Mouse (Mus musculus): Measurements from ENCODE around the gene Dexi. TPM values are rescaled to one million over a fixed set of nuclear protein-coding genes. Genes with fewer than 3 reads are reported as not detected.

The Dexi gene
- 40.0 and 41.0 TPM in 2 replicates for polyA plus RNA-seq (2012; rRNA removed)

GRCm38 (mm10) chr16:10542698-10543365, at the start of gene Dexi:
Gene Dexi, minus strand, starts transcription at chr16:10543054.
- peak; percentile 69 for TF ChIP-seq POLR2A (IDR thresholded peaks at IDR 0.05; ENCODE audit: low read depth, low read length)
- no peak for TF ChIP-seq CTCF (conservative IDR thresholded peaks at IDR 0.05; ENCODE audit: insufficient read depth, insufficient read length, low read depth, low read length)
- no peak within 1 kb of the TSS for H3K27ac ChIP-seq (ENCODE audit: insufficient read depth, low read depth, low read length)
- H3K4me1 ChIP-seq (ENCODE audit: control insufficient read depth, insufficient read depth, low read length), result peaks cover 12% of the 10 kb centered on the region; the same call in 1 of the 2 replicates
- DNase-seq, result peak; percentile 99
- H3K4me3 ChIP-seq (ENCODE audit: insufficient read depth, low read depth, low read length), result peak within 1 kb of the TSS; percentile 80
- H3K27me3 ChIP-seq (replicated peaks; ENCODE audit: control insufficient read depth, insufficient read depth, low read length), result no peaks in the 10 kb centered on the region
- no peaks in the 10 kb centered on the region for H3K36me3 ChIP-seq (ENCODE audit: control insufficient read depth, insufficient read depth, low read length)
- WGBS, result under 1% methylated on average over 53 of the region's 61 CpGs

- 90% methylated on average over 3 of the region's 3 CpGs for WGBS
- H3K27me3 ChIP-seq (replicated peaks; ENCODE audit: control insufficient read depth, insufficient read depth, low read length), result no peaks in the 10 kb centered on the region
- H3K4me1 ChIP-seq (ENCODE audit: control insufficient read depth, insufficient read depth, low read length), result no peaks in the 10 kb centered on the region
- peaks cover 2% of the 10 kb centered on the region for H3K36me3 ChIP-seq (ENCODE audit: control insufficient read depth, insufficient read depth, low read length)
- no peak for DNase-seq
- H3K4me3 ChIP-seq (ENCODE audit: insufficient read depth, low read depth, low read length), result no peak overlapping the region
- H3K27ac ChIP-seq (ENCODE audit: insufficient read depth, low read depth, low read length), result no peak overlapping the region
- no peak for TF ChIP-seq CTCF (conservative IDR thresholded peaks at IDR 0.05; ENCODE audit: insufficient read depth, insufficient read length, low read depth, low read length)
- no peak for TF ChIP-seq POLR2A (IDR thresholded peaks at IDR 0.05; ENCODE audit: low read depth, low read length)
Measured at GRCm38 (mm10) chr16:10586546-10586945, 43.7 kb upstream of the Dexi start.

- no peak for TF ChIP-seq CTCF (conservative IDR thresholded peaks at IDR 0.05; ENCODE audit: insufficient read depth, insufficient read length, low read depth, low read length)
- TF ChIP-seq POLR2A (IDR thresholded peaks at IDR 0.05; ENCODE audit: low read depth, low read length), result no peak
- Histone ChIP-seq H3K27ac (ENCODE audit: insufficient read depth, low read depth, low read length) (no peak overlapping the region), H3K4me1 (ENCODE audit: control insufficient read depth, insufficient read depth, low read length) (no peaks in the 10 kb centered on the region), H3K4me3 (ENCODE audit: insufficient read depth, low read depth, low read length) (no peak overlapping the region), H3K27me3 (replicated peaks; ENCODE audit: control insufficient read depth, insufficient read depth, low read length) (no peaks in the 10 kb centered on the region), H3K36me3 (ENCODE audit: control insufficient read depth, insufficient read depth, low read length) (peaks cover 4% of the 10 kb centered on the region)
- DNase-seq, result no peak
- WGBS, result 59% methylated on average over 1 of the region's 1 CpGs
Measured at GRCm38 (mm10) chr16:10585165-10585564, 42.3 kb upstream of the Dexi start.

- TF ChIP-seq POLR2A (IDR thresholded peaks at IDR 0.05; ENCODE audit: low read depth, low read length), result no peak
- Histone ChIP-seq H3K4me1 (ENCODE audit: control insufficient read depth, insufficient read depth, low read length) (no peaks in the 10 kb centered on the region), H3K4me3 (ENCODE audit: insufficient read depth, low read depth, low read length) (no peak overlapping the region), H3K36me3 (ENCODE audit: control insufficient read depth, insufficient read depth, low read length) (peaks cover 7% of the 10 kb centered on the region), H3K27ac (ENCODE audit: insufficient read depth, low read depth, low read length) (no peak overlapping the region), H3K27me3 (replicated peaks; ENCODE audit: control insufficient read depth, insufficient read depth, low read length) (no peaks in the 10 kb centered on the region)
- WGBS, result 80% methylated on average over 2 of the region's 2 CpGs
- no peak for DNase-seq
Measured at GRCm38 (mm10) chr16:10581234-10581898, 38.5 kb upstream of the Dexi start.

- TF ChIP-seq CTCF (conservative IDR thresholded peaks at IDR 0.05; ENCODE audit: insufficient read depth, insufficient read length, low read depth, low read length) (no peak), POLR2A (IDR thresholded peaks at IDR 0.05; ENCODE audit: low read depth, low read length) (no peak)
- WGBS, result 67% methylated on average over 1 of the region's 1 CpGs
- Histone ChIP-seq H3K4me3 (ENCODE audit: insufficient read depth, low read depth, low read length) (no peak overlapping the region), H3K27ac (ENCODE audit: insufficient read depth, low read depth, low read length) (no peak overlapping the region), H3K4me1 (ENCODE audit: control insufficient read depth, insufficient read depth, low read length) (no peaks in the 10 kb centered on the region), H3K36me3 (ENCODE audit: control insufficient read depth, insufficient read depth, low read length) (peaks cover 7% of the 10 kb centered on the region), H3K27me3 (replicated peaks; ENCODE audit: control insufficient read depth, insufficient read depth, low read length) (no peaks in the 10 kb centered on the region)
- DNase-seq, result no peak
Measured at GRCm38 (mm10) chr16:10578376-10578775, 35.5 kb upstream of the Dexi start.

- Histone ChIP-seq H3K36me3 (ENCODE audit: control insufficient read depth, insufficient read depth, low read length) (peaks cover 7% of the 10 kb centered on the region), H3K27ac (ENCODE audit: insufficient read depth, low read depth, low read length) (no peak overlapping the region), H3K4me1 (ENCODE audit: control insufficient read depth, insufficient read depth, low read length) (no peaks in the 10 kb centered on the region), H3K4me3 (ENCODE audit: insufficient read depth, low read depth, low read length) (no peak overlapping the region), H3K27me3 (replicated peaks; ENCODE audit: control insufficient read depth, insufficient read depth, low read length) (no peaks in the 10 kb centered on the region)
- DNase-seq, result no peak
- TF ChIP-seq CTCF (conservative IDR thresholded peaks at IDR 0.05; ENCODE audit: insufficient read depth, insufficient read length, low read depth, low read length) (no peak), POLR2A (IDR thresholded peaks at IDR 0.05; ENCODE audit: low read depth, low read length) (no peak)
- 80% methylated on average over 5 of the region's 5 CpGs for WGBS
Measured at GRCm38 (mm10) chr16:10577548-10577947, 34.7 kb upstream of the Dexi start.

- Histone ChIP-seq H3K4me3 (ENCODE audit: insufficient read depth, low read depth, low read length) (no peak overlapping the region), H3K4me1 (ENCODE audit: control insufficient read depth, insufficient read depth, low read length) (no peaks in the 10 kb centered on the region), H3K36me3 (ENCODE audit: control insufficient read depth, insufficient read depth, low read length) (peaks cover 5% of the 10 kb centered on the region), H3K27ac (ENCODE audit: insufficient read depth, low read depth, low read length) (no peak overlapping the region), H3K27me3 (replicated peaks; ENCODE audit: control insufficient read depth, insufficient read depth, low read length) (no peaks in the 10 kb centered on the region)
- TF ChIP-seq CTCF (conservative IDR thresholded peaks at IDR 0.05; ENCODE audit: insufficient read depth, insufficient read length, low read depth, low read length) (no peak), POLR2A (IDR thresholded peaks at IDR 0.05; ENCODE audit: low read depth, low read length) (no peak)
- WGBS, result 94% methylated on average over 4 of the region's 4 CpGs
- no peak for DNase-seq
Measured at GRCm38 (mm10) chr16:10575915-10576314, 33.1 kb upstream of the Dexi start.

Measured in kidney, adult 2 months (tissue).